Mouse (Mus musculus): Measurements from ENCODE around the gene Grb10.

Grb10 gene

DNA sequence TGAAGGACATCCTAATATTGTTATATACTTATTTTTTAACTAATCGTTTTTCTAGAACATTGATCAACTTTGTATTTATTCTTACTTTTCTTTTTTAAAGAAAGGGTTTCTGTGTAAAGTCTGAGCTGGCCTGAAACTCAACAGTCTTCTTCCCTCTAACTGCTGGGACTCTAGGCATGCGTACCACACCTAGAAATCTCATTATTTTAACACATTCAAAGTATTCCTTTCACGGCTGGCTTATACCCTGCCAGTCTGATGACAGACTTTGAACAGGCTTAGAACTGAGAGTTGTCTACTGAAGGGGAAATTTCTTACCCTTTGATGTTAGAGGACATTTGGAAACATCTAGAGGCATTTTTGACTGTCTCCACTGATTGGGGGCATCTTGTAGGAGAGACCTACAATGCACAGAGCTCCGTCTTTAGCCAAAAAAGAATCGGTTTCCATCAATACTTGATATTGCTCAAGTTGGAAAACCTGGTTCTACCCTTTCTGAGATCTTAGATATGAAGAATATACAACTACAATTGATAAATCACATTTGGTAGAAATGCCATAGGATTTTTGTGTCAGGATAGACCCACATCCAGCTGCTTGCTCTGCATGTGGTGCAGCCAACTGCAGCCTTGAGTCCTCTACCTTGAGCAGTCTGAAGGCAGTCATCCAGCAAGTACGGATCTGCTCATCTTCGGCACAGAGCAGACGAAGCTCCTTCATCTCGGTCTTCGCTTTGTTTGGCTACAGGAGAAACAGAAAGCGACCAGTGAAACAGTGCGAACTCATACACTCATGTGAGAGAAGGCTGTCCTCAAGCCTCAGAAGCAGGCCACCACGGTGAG lies 95.0 kb downstream of the Grb10 start:
- no peak for DNase-seq

GRCm38 (mm10) chr11:11942320-11943217 lies 95.9 kb downstream of the Grb10 start:
- DNase-seq = no peak

DNA sequence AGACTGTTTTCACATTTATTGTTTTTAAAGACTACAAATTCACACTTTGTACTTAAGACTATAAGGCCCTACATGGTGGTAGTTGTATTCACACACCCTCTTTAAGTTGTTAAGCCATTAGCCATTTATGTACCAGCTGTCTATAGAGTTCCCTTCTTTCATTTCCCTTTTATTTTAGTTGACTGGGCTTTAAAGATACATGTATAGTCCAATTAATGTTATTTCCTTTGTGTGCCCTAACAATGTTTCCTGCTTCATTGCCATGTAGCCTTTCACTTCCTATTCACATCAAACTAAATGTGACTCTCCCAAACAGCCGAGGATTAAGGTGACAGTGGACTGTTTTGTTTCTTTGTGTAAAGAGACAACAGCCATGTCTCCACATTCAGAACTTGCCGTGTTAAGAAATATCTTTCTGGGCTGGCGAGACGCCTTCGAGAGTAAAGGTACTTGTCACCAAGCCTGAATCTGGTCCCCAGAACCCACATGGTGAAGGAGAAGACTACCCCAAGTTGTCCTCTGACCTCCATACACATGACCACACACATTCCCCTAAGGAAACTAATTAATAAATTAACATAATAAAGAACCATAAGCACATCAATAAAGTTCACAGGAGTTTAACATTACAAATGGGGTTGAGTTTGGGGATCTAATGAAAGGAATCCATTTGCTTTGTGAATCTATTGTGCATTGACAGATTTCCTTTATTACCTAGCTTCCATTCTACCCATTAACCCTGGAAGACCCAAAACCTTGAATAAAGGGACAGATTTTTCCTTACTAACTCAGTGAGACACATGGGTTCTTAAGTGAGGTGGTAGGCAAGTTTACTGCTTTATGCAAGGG lies 97.4 kb downstream of the Grb10 start:
- no peak for DNase-seq

DNA sequence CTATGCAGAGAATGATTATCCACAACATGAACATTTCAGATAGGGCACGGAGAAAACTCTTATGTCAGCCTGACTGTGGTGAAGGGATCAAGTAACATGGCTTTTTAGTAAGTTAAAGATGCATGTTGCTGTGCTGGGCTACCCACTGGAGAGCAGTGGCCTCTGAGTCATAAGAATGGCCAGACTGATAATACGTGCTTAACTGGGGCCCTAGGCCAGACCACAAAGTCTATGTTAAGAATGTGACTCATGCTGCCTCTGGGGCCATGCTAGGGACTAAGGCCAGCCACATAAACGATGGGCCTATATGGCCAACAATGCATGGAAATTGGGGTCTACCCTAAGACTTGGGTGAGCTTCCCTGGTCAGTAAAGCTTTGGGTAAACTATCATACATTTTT lies 98.9 kb downstream of the Grb10 start:
- DNase-seq = no peak

DNA sequence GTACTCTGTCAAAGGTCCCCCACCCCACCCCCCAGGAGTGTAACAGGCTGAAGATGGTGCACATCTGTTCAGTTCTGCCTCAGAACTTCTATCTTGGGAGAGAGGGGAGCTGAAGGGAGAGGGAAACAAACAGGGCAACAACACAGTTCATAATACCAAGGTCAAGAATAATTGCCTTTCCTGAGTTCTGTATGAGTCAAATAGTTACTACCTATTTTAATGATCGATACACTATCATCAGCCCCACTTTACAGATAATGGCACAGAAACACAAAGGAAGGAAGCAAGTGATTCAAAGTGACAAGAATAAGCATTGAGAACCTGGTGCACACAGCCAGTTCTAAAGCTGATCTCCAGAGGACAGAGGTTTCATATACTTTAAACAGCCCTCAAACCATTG lies 99.9 kb downstream of the Grb10 start:
- no peak for DNase-seq

DNA sequence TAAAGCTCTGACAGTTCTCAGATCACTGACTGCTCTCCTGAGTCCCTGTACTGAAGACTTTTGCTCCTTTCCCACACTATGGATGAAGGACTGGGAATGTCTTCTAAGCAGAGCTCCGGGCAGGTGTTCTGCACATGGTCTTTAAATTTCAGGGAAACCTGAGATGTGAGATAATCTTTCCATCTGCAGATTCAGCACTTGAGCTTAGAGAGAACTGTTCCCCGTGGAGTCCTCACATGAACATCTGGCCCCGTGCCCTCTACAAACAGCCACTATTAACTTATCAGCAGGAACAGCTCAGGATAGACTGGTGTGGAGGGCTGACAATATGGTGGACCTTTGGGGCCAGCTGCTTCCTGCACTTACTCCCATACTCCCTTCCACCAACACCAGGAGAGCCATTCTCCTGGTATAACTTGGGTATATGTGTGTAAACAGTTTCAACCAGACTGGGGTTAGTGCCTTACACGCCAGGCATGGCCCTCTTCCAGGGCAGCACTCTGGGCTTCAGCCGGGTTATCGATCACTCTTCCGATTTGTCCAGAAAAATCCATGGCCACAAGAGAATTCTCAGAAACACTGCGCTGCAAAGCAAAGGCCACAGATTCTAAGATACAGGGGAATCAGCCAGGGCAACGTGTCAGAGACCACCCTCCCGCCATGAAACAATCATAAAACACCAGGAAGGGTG lies 101.0 kb downstream of the Grb10 start:
- no peak for DNase-seq

DNA sequence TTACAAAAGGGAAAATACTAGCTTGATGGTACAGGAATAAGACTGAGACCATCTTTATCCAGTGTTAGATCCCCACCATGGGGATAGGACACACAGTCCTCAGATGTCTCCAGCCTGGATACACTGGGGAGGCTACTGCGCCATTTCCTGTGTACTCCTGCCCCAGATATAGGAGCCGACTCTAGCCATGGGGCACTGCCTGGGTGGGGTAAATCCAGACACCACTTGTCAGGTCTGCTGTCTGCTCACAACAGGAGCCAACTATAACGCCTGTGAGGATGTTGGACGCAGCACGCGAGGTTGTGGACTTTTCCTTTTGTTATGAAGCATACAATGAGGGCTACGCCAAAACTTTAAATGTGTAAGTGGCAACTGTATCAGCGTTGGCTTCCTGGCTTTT lies 103.7 kb downstream of the Grb10 start:
- DNase-seq = no peak

DNA sequence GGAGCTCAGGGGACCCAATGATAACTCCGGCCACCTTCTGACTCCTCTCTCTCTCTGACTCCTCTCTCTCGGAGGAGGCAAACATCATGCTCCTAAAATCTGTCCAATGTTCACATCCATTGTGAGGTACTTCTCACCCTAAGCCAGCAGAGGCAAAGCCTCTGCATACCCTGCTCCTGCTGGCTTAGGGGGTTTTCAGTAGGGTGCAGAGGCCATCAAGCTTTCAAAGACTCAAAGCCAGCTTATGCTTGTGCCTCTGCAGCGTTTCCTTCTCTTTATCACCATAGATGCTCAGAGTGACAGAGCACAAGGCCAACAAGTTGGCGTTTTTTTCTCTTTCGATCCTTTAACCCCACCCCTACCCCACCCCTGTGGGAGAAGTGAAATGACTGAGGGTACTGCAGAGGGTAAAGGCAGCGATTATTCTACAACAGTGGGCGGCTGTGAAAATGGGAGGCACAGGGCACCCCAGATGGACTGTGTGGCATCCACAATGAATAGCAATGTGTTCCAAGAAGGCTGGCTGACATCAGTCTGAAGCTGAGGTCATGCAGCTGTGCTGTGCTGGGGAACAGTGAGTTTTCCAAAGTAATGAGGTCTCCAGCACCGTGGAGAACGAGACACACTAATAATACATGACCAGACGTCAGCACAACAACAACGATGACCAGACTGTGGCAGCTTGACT lies 106.2 kb downstream of the Grb10 start:
- no peak for DNase-seq

DNA sequence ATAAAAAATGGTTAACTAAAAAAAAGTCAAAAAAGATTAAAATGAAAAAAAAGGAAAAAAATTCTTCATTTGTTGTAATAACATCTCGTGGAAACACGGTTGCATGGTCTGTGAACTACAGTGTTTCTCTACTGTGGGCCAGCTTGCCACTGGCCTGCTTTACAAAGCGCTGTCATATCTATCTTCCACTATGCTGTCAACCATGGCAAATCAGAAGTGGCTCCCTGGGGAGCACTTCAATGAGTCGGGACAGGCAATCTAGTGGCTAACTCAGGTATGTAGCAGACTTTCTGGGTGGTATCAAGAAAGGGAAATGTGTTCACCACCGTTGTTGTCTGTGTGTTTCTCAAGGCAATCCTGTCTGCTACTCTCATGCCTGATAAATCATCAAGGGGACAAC lies 106.8 kb downstream of the Grb10 start:
- no peak for DNase-seq

DNA sequence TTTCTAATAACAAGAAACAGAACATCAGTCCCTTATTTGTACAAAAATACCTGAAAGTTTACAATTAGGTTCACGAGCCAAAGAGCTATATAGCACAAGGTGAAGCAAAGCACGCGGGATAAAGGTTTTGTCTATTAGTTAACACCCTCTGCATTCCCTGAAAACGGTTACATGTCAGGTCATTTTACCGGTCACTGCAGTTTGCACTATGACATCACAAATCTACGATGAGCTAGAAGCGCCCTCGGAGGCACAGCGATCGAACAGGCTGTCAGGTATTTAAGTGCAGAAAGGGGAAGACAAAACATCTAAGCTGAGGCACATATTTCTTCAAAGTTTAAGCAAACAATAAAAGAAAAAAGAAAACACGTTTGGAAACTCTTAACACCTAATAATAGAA lies 108.0 kb downstream of the Grb10 start:
- no peak for DNase-seq

GRCm38 (mm10) chr11:11929059-11929458 lies 109.4 kb downstream of the Grb10 start:
- DNase-seq = no peak

DNA sequence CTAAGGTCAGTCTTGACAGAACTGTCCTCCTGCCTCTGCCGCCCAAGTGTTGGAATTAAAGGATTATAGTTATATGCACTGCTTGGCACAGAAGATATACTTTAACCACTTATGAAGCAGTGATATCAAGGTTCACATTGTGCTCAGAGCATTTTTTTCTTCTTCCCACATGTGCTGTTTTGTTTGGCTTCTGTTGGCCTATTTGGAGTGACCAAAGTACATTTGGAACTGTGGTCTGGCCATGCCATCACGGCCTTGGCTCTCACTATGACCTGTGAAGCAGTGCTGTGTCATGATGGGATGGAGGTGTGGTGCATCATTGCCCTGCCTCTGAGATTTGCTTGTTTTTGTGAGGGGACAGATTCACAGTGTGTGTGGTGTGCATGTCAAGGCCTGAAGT lies 109.9 kb downstream of the Grb10 start:
- DNase-seq = no peak

DNA sequence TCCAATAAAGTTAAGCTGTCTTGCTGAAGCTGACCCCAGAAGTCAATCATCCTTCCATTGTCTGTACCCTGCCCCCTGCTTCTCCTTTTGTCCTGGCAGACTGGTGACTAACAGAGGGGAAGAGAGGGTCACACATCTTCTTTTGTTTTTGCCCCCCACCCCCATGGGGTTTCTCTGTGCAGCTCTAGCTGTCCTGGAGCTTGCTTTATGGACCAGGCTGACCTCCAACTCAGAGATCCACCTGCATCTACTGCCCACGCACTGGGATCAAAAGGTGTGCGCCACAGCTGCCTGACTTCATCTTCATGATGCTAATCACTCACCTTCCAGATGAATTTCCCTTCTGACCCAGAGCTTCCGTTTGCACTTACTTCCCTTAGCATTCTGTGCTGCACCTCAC lies 114.6 kb downstream of the Grb10 start:
- no peak for DNase-seq

DNA sequence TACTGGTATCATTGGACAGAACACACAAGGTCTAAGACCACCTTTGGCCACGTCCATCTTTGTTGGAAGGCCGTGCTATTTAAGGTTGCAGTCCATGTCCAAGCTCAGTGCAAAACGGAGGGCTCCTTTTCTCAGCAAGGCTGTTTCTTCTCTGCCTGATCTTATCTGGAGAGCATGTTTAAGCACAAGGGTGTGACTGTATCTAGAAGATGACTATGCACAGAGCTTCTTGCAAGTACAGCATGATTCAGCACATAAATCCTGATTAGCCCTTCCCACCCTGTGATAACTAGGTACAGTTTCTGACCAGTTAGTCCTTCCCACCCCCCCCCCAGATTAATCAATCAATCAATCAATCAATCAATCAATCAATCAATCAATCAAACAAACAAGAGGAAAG lies 115.1 kb downstream of the Grb10 start:
- no peak for DNase-seq

DNA sequence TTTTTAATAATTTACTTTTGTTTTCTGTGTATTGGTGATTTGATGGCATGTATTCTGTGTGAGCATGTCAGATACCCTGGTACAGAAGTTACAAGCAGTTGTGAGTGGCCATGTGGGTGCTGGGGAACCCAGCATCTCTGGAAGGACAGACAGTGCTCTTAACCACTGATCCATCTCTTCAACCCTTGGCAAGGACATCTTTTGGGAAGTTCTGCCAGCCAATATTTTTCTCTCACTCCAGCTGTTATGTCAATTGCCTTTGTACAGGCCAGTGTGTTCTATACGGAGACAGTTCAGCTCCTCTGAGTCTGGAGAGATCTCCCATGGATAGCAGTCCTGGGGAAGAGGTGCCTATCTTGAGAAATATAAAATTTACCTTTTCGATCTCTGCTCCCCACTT lies 116.4 kb downstream of the Grb10 start:
- DNase-seq = no peak

- DNase-seq = no peak
These were observed 130.6 kb downstream of the Grb10 start for GRCm38 (mm10) chr11:11907703-11908413.

DNA sequence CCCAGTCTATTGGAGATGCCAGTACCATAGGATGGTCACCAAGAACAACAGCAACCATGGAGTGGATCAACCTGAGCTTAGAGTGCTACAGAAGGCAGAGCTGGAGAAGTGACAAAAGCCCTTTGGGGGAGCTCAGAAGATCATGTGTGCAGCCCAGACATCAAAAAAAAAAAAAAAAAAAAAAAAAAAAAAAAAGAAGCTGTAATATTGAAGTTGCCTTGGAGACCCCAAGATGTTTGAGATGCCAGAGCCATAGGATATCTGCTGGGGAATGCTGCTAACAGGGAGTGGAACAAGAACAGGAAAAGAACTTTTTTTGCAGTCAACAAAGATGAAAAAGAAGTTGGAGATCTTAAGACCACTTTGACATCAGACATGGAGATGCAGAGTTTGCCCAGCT lies 133.0 kb downstream of the Grb10 start:
- DNase-seq = no peak

DNA sequence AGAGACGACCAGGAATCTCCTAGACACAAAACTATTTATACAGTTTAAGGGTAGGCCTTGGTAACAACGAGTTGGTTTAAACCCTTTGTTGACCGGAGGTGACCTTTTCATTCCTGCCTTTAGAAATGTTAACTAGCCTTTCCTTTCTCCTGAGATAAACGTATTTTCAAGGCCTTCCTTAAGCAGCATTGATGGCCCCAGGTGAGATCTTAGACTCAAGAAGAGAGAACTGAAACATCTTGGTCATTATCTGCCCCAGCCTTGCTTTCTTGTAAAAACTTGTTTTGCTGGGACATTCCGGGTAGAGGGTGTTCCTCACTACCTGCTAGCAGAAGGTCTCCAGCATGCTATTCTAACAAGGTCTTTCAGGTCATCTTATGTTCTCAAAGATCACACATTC lies 133.5 kb downstream of the Grb10 start:
- no peak for DNase-seq

DNA sequence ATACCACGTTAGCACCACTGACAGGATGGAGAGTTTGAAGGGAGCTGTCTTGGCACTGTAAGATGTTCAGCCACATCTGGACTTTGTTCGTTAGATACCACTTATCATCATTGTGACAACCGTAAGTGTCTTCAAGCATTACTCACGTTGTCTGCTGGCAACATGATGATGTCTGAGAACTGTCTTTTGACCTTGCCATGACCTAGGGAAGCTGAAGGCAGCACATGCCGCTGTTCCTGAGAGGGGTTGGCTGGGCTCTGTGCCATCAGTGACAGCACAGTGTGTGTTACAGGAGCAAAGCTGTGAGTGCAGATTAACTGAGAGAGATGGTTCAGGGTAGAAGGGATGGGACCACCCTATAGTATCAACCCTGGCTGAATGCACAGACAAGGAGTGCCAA lies 137.0 kb downstream of the Grb10 start:
- DNase-seq = no peak

DNA sequence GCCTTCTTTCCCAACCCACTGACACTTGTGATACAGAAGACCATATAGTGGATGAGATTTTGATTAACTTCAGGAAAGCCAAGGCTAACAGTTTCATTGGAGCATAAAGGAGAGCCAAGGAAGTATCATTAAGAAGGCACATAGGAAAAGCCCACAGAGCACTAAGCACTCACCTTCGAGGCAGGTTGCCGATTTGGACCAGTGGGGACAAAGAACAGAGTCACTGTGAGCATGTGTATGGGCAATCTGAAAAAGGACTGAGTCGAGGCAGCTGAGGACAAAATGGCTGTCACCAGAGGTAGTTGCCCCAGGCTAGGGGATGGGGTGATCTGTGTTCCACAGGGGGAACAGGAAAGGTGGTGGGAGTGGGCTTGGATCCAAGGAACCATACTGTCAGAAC lies 140.0 kb downstream of the Grb10 start:
- no peak for DNase-seq

DNA sequence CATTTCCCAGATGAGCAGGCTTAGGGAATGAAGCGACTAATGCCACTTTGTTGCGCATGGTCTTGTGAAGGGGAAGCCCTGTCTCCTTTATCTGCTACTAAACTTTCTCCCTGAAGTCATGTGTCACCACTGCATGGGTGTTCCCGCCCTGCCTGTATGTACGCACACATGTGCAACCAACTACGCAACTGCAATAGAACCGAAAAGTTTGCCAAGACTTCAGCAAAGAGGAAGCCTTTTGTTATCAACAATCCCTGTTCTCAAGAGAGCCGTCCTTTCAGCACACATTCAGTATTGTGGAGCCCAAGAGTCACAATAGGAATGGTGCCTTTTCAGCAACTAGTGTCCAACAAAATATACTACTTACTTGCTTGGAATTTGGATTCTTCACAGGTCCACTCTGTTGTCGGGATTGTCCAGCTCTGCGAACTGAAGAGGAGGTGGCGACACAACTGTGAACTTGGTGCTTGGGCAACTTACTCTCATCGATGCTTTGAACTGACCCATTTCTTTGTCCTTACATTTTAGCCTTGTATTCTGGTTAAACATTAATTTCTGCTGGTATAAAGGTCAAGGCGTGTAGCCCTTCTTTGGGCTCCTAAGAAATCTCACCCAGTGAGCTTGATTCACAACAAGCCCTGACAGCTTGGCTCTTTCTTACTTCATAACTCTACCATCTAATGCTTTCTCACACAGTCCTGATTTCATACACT lies 140.7 kb downstream of the Grb10 start, which contains the start of gene Ddc:
Ddc (minus strand) TSS at position 500 of the 713 bp plus-strand sequence.
- DNase-seq = no peak

Data from right cerebral cortex, postnatal 14 days (tissue).